Mouse (Mus musculus) stomach, embryonic 14.5 days (tissue): Measurements from ENCODE around the gene R3hdm2. TPM values are rescaled to one million over a fixed set of nuclear protein-coding genes. Genes with fewer than 3 reads are reported as not detected.

Source experiments
- ATAC-seq: fragments of 200-750 bp; cut with Nextera tagmentation; 2 replicates; pipeline ENCODE4 v1.8.0; 2017; ENCODE audit warnings: low read depth, moderate TSS enrichment; ENCODE audit not compliant: insufficient number of reproducible peaks, insufficient read depth, low FRiP score
- H3K27ac ChIP-seq: fragments of 300-500 bp; sonication (generic); 2 replicates; pipeline ENCODE4 v1.5.1; 2014; ENCODE audit warnings: mild to moderate bottlenecking, low read length, moderate library complexity, mixed read lengths
- H3K27me3 ChIP-seq: fragments of 300-500 bp; sonication (generic); 2 replicates; pipeline ENCODE4 v1.6.1; 2014; ENCODE audit warnings: low read length, control low read depth, mixed read lengths; ENCODE audit not compliant: control insufficient read depth, insufficient read depth
- H3K36me3 ChIP-seq: fragments of 300-500 bp; sonication (generic); 2 replicates; pipeline ENCODE4 v1.6.1; 2014; ENCODE audit warnings: mild to moderate bottlenecking, control low read depth, low read length, moderate library complexity, mixed read lengths; ENCODE audit not compliant: control insufficient read depth, insufficient read depth
- H3K4me1 ChIP-seq: fragments of 300-500 bp; sonication (generic); 2 replicates; pipeline ENCODE4 v1.6.1; 2014; ENCODE audit warnings: low read length, control low read depth, mixed read lengths; ENCODE audit not compliant: control insufficient read depth, insufficient read depth
- H3K4me2 ChIP-seq: fragments of 300-500 bp; sonication (generic); replicated peaks from 2 replicates; pipeline ENCODE4 v1.6.1; 2014; ENCODE audit warnings: low read depth, low read length, control low read depth
- H3K4me3 ChIP-seq: fragments of 300-500 bp; sonication (generic); 2 replicates; pipeline ENCODE4 v1.5.1; 2014; ENCODE audit warnings: low read depth, low read length, control low read depth
- H3K9ac ChIP-seq: fragments of 300-500 bp; sonication (generic); replicated peaks from 2 replicates; pipeline ENCODE4 v1.6.1; 2014; ENCODE audit warnings: low read depth, mild to moderate bottlenecking, control low read depth, low read length, moderate library complexity, mixed read lengths
- H3K9me3 ChIP-seq: fragments of 300-500 bp; sonication (generic); 2 replicates; pipeline ENCODE4 v1.6.1; 2016; ENCODE audit warnings: low read depth, low read length, control low read depth; ENCODE audit not compliant: control insufficient read depth
- WGBS: fragments of 180-500 bp; shearing (Covaris S2); extraction: QIAGEN DNeasy Blood & Tissue Kit; methylation state at CpG from one replicate; pipeline ENCODE4 v1.1.7; 2014; 5-methylcytosine and 5-hydroxymethylcytosine counted together
- polyA plus RNA-seq: library from polyadenylated mRNA; unstranded; fragments of >200 nt; fragmentation: Nextera tagmentation; extraction: Ambion mirVana; gene quantifications from 2 replicates; pipeline ENCODE4 v1.2.1, GENCODE M21; 2014

Gene R3hdm2
- polyA plus RNA-seq, 1 experiment from 2014 or later = 37.3 TPM

GRCm38 (mm10) chr10:127511634-127512306 lies 131.6 kb downstream of the R3hdm2 start:
- H3K4me1 ChIP-seq = peaks cover 26% of the 10 kb centered on the region; the same call in 1 of the 2 replicates
- H3K36me3 ChIP-seq = no peaks in the 10 kb centered on the region
- H3K4me3 ChIP-seq = peak overlapping the region; percentile 31
- WGBS = under 1% methylated on average over 45 of the region's 46 CpGs
- H3K27me3 ChIP-seq = peaks cover 32% of the 10 kb centered on the region
- no peak overlapping the region; the same call in 1 of the 2 replicates for H3K9ac ChIP-seq
- no peak for ATAC-seq
- H3K27ac ChIP-seq = no peak overlapping the region
- H3K4me2 ChIP-seq = peak overlapping the region; percentile 64
- no peaks in the 10 kb centered on the region for H3K9me3 ChIP-seq

- ATAC-seq = no peak
- 5% methylated on average over 7 of the region's 7 CpGs for WGBS
- peak overlapping the region; percentile 64 for H3K4me2 ChIP-seq
- no peaks in the 10 kb centered on the region; the same call in 1 of the 2 replicates for H3K36me3 ChIP-seq
- peaks cover 29% of the 10 kb centered on the region for H3K27me3 ChIP-seq
- H3K27ac ChIP-seq = no peak overlapping the region
- no peak overlapping the region for H3K9ac ChIP-seq
- no peaks in the 10 kb centered on the region for H3K9me3 ChIP-seq
- H3K4me3 ChIP-seq = peak overlapping the region; percentile 31
- H3K4me1 ChIP-seq = peaks cover 30% of the 10 kb centered on the region; the same call in 1 of the 2 replicates
Observed at GRCm38 (mm10) chr10:127512307-127512666, 132.2 kb downstream of the R3hdm2 start.

GRCm38 (mm10) chr10:127512813-127513212 lies 132.7 kb downstream of the R3hdm2 start:
- Histone ChIP-seq H3K9ac (no peak overlapping the region), H3K36me3 (peaks cover 2% of the 10 kb centered on the region; the same call in 1 of the 2 replicates)

GRCm38 (mm10) chr10:127513501-127514091 lies 133.5 kb downstream of the R3hdm2 start:
- no peak for ATAC-seq
- Histone ChIP-seq H3K27ac (no peak overlapping the region; the same call in 1 of the 2 replicates), H3K9ac (no peak overlapping the region), H3K4me1 (peaks cover 27% of the 10 kb centered on the region; the same call in 1 of the 2 replicates), H3K4me2 (peak overlapping the region; percentile 42), H3K36me3 (peaks cover 5% of the 10 kb centered on the region; the same call in 1 of the 2 replicates), H3K4me3 (peak overlapping the region; percentile 2; the same call in 1 of the 2 replicates), H3K9me3 (no peaks in the 10 kb centered on the region), H3K27me3 (peaks cover 29% of the 10 kb centered on the region)
- WGBS = 0% methylated on average over 16 of the region's 16 CpGs

More at GRCm38 (mm10) chr10:127512813-127513212, 132.7 kb downstream of the R3hdm2 start:
- H3K27me3 ChIP-seq = peaks cover 29% of the 10 kb centered on the region
- no peak overlapping the region; the same call in 1 of the 2 replicates for H3K27ac ChIP-seq
- peaks cover 30% of the 10 kb centered on the region; the same call in 1 of the 2 replicates for H3K4me1 ChIP-seq
- no peaks in the 10 kb centered on the region for H3K9me3 ChIP-seq
- ATAC-seq = peak; percentile 29; the same call in 1 of the 2 replicates
- H3K4me3 ChIP-seq = peak overlapping the region; percentile 2; the same call in 1 of the 2 replicates
- H3K4me2 ChIP-seq = peak overlapping the region; percentile 64
- under 1% methylated on average over 27 of the region's 27 CpGs for WGBS

- 22% methylated on average over 13 of the region's 13 CpGs for WGBS
- Histone ChIP-seq H3K27me3 (peaks cover 27% of the 10 kb centered on the region), H3K36me3 (peaks cover 11% of the 10 kb centered on the region; the same call in 1 of the 2 replicates), H3K4me1 (peaks cover 24% of the 10 kb centered on the region; the same call in 1 of the 2 replicates), H3K9me3 (no peaks in the 10 kb centered on the region), H3K27ac (no peak overlapping the region), H3K9ac (no peak overlapping the region), H3K4me3 (no peak overlapping the region), H3K4me2 (0 out of 2 replicates have a peak overlapping the region, but pooled peaks have one; percentile 18)
- no peak for ATAC-seq
Observed at GRCm38 (mm10) chr10:127514111-127514698, 134.1 kb downstream of the R3hdm2 start.

- no peak for ATAC-seq
- H3K9me3 ChIP-seq = no peaks in the 10 kb centered on the region
- H3K4me2 ChIP-seq = peak within 1 kb of the TSS; percentile 42
- H3K27me3 ChIP-seq = peaks cover 23% of the 10 kb centered on the region
- H3K9ac ChIP-seq = no peak within 1 kb of the TSS
- WGBS = 12% methylated on average over 6 of the region's 6 CpGs
- H3K27ac ChIP-seq = no peak within 1 kb of the TSS; the same call in 1 of the 2 replicates
- H3K36me3 ChIP-seq = peaks cover 15% of the 10 kb centered on the region; the same call in 1 of the 2 replicates
- peak within 1 kb of the TSS; percentile 9; the same call in 1 of the 2 replicates for H3K4me3 ChIP-seq
- peaks cover 24% of the 10 kb centered on the region; the same call in 1 of the 2 replicates for H3K4me1 ChIP-seq
Observed at GRCm38 (mm10) chr10:127514764-127515163, 134.6 kb downstream of the R3hdm2 start, which contains the start of gene Ndufa4l2. TSS of gene Ndufa4l2 (plus strand) at chr10:127514967.

GRCm38 (mm10) chr10:127515271-127515982 lies 135.3 kb downstream of the R3hdm2 start:
- ATAC-seq = no peak
- 43% methylated on average over 9 of the region's 9 CpGs for WGBS
- H3K27me3 ChIP-seq = peaks cover 20% of the 10 kb centered on the region
- no peaks in the 10 kb centered on the region for H3K9me3 ChIP-seq
- peaks cover 24% of the 10 kb centered on the region; the same call in 1 of the 2 replicates for H3K4me1 ChIP-seq
- peak overlapping the region; percentile 9; the same call in 1 of the 2 replicates for H3K4me3 ChIP-seq
- peak overlapping the region; percentile 31 for H3K4me2 ChIP-seq
- no peak overlapping the region; the same call in 1 of the 2 replicates for H3K27ac ChIP-seq
- peaks cover 15% of the 10 kb centered on the region; the same call in 1 of the 2 replicates for H3K36me3 ChIP-seq
- no peak overlapping the region for H3K9ac ChIP-seq
